Mouse (Mus musculus) NIH3T3 (cell line): Measurements from ENCODE around the gene Ebpl.

Source experiments
- DNase-seq: peaks from one replicate; pipeline ENCODE4 v3.0.0-alpha.2; 2012; ENCODE audit warnings: low read depth

Ebpl gene

DNA sequence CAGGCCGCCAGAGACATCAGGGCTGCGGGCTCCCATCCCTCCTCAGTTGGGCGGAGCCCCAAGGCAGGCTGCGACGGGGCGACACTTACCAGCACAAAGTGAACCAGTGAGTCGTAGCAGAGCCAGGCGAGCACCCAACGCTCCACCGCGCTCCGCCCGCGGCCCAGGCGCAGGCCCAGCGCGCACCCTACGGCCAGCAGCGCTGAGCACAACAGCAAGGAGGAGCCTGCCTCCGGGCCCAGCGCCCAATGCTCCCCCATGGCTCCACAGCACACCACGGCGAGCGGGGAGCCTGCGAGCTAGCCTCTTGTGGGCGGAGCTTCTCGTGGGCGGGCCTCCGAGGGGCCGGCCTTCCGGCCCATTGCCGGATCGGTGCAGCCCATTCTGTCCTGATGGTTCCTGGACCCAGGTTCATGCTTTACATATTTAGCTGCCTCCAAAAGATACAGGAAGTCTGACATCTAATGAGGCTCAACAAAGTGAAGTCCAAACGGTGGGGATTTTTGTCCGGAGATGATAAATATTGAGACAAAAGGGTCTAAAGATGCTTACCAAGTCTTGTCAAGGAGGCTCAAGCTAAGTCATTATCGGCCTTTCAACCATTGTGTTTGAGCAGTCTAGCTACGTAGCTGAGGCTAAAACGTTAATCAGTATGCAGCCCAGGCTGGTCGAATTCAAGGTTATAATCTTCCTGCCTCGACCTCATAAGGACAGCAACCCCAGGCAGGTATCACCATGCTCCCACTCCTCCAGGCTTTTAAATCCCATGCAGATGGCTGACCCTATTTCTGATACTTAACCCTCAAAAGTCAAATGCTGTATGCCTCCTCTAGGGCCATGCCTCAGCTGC lies at the start of gene Ebpl:
Ebpl (minus strand) TSS at position 309 of the 850 bp plus-strand sequence.
- peak; percentile 97 for DNase-seq

DNA sequence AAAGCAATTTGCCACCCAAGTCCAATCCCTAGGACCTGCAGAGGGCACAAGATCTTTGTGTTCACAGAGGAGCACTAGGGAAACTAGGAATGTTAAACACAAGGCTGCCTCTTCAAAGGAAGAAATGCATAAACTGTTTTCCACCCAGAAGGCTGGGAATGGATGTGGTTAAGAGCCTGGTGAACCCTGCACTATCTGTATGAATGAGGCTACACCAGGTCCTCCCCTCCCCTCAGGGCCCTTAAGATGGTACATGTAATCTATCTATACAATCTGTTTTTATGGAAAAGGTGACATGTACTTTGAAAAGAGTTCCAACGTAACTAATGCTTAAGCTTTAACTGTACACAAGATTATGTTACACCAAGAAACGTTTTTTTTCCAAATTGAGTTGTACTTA lies 49.8 kb upstream of the Ebpl start:
- DNase-seq: no peak

DNA sequence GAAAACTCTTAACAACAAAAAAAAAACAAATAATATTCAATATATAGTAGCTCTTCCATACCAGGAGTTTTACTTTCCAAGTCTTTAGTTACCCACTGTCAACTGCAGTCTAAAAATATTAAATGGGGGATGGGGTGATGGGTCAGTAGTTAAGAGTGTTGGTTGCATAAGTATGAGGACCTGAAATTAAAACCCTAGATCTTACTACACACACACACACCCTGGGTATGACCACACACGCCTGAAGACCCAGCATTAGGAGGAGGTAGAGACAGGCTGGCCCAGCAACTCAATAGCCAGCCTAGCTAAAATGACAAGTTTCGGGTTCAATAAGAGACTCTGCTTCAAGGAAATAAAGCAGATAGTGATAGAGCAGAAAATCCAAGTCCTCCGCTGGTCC lies 46.8 kb upstream of the Ebpl start:
- no peak for DNase-seq

DNA sequence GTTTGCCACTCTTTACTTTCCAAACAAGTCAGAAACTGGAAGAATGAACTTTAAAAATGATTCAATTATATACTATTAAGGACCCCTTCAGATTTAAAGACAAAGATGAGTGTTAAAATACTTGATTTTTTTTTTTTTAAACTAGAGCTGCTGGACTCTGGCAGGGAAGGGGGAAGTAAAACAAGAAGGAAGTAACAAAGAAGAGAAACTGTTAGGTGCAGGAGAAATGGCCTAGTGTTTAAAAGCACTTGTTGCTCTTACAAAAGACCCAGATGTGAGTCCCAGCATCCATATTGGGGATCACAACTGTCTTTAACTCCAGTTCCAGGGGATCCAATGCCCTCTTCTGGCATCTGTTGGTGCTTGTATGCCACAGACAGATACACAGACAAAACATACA lies 45.5 kb upstream of the Ebpl start:
- no peak for DNase-seq

DNA sequence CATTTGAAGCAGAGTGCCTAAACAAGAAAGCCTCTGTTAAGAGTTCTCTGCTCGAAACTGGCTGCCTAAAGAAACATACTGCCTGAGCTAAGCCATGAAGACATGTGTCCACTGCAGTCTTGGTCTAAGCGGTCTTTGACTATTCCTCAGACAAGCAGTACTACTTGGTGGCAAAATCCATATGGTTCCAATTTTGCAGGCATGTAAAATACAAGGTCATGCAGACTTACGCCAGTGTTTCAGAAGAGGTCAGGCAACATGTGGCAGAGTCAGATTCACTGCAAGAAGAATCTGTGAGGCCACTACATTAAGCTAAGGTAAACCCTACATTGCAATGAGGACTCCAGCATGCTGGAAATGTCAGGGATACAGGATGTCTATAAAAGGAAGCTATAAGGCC lies 44.7 kb upstream of the Ebpl start:
- peak; percentile 39 for DNase-seq

DNA sequence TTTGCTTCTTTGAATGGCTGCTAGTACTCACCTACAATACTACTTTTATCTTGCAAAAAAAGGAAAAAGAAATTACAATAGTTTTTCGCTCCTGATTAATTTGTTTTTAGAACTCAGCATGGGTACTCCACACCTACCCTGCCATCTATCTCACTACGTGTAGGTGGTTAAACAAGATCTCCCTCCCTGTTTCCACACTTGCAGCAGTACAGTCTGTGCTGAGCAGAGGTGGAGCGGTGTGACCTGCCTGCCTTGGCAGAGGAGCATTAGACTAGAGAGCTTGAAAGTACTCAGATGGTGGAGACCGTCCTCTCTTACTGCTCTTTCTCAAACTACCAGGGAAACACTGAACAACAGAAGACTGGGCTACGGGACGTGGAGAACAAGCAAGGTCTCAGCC lies 34.5 kb upstream of the Ebpl start:
- no peak for DNase-seq

DNA sequence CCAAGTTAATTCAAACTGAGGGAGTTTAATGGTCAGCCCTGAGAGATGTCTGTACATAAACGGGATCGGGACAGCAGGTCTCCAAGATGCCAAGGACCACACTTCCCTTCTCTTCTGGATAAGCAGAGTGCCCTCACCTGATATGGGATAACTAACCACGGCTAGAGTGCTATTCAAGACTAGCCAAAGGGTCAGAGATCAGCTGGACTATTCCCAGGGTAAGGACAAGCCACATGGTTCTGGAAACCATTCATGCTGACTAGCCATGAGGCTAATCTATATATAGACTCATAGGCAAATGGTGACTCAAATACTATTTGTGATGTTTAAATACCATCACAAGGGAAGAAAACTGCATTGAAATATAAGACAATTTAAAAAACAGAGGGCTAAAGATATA lies 30.3 kb upstream of the Ebpl start:
- DNase-seq: no peak

DNA sequence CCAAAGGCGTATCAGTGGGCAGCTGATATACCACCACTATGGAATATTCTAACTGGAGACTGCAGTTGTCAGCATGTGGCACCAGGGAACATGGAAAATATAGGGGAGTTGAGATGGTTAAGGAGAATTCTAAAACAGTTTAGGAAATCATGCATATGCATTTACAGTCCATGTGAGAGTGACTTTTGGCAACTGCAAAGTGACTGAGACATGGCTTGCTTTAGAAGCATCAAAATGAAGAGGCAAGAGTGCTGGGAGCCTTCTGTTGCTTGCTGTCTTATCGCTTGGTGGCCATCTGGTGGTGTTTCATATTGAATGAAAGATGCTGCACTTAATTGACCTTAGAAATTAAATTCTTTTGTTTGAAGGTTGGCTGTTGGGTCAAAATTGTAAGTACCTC lies 7.1 kb upstream of the Ebpl start:
- DNase-seq: no peak

DNA sequence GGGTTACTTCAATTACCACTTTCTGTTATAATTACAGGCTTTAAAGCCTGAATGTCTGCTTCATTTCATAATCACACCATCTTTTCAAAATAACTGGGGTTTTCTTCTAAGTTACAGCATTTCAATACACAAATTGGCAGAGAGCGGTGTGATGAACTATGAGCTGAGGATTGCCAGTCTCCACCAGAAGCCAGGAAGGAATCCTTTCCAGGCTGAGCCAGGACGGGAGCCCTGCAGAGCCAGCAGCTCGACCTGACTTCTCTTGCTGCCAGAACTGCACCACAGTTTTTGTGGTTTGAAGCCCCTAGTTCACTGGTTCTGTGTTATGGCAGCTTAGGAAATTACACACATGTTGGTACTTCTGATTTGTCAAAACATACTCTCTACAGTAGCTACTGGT lies 4.4 kb upstream of the Ebpl start:
- no peak for DNase-seq

DNA sequence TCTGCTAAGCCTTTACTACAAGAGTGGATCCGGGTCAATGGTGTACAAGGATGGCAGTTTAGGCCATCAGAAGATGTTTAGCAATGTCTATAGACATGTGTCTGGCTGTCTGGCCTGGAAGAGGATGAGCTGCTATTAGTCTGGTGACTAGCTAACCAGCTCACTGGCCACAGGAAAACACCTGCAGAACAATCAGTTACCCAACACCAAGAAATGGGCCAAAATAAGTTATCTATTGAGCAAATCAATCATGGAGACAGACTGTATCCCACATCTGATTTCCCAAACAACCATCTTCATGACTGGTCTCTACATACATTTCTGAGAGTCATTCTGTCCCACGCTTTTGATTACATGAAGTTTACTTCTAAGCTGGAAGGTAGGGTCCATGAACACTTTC lies 3.5 kb upstream of the Ebpl start:
- DNase-seq: no peak

DNA sequence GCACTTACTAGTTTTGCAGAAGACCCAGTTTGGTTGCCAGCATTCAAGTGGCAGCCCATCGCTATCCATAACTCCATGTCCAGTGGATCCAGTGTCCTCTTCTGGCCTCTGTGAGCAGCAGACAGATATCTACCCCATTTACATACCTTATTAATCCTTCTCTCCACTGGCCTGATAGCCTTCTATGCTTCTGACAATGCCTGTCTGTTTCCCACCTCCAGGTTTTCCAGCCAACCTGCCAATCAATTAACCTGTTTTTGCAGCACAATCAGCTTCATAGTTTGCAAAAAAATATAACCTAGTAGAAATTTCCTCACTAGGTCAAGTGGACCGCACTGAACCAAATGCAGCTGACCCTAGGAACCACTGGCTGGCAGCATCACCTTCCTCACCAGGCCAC lies 2.0 kb upstream of the Ebpl start:
- no peak for DNase-seq

DNA sequence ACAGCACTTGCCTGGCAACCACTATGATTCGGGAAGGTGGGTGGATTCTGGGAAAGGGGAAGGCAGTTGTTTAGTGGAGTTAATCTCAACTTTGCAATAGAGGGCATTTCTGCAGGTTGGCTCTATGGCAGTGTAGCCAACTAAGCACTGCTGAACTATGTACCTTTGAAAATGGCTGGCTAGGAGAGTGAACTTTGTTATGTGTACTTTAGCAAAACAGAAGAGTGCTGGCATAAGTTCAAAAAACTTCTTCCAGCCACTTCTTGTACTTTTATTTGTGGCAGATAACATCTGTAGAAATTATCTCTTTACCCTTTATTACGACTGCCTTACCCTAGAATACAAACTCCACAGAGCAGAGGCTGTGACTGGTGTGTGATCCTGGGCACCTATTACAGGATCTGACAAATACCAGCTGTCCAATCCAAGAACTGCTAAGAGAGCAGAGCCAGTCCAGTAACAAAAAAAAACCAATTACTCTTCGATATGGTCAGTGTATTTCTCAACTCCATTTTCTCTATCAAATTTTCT lies 807 bp upstream of the Ebpl start:
- DNase-seq: peak; percentile 6

DNA sequence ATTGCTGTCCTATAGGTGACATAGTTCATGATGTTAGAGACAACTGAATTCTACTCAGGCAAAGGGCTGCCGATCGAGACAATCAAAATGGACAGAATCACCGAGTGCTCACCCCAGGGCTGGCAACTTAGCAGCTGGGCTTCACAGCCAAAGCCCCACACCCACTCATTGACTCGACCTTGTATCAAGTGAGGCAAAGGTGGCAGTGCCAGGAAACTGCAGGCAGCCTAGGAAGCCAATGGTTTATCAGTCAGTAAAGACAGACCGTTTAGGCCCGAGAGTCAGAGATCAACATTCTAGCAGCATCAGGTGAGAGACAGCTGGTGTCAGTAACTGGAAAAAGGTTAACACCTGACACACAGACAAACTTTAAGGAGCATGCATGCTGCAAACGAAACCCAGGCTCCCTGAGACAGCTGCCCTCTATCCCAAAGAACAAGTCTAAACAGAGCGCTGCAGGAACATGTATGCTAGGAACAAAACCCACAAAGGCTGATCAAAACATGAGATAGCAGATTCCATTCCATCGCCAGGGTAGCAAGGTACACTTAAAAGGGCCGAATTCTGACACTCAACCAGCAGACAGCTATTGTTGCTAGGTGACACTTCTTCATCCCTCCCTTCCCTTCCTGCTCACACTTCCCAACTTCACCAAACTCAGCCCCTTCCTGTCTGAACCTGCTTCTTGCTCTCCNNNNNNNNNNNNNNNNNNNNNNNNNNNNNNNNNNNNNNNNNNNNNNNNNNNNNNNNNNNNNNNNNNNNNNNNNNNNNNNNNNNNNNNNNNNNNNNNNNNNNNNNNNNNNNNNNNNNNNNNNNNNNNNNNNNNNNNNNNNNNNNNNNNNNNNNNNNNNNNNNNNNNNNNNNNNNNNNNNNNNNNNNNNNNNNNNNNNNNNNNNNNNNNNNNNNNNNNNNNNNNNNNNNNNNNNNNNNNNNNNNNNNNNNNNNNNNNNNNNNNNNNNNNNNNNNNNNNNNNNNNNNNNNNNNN lies 5.7 kb downstream of the Ebpl start:
- DNase-seq: no peak

DNA sequence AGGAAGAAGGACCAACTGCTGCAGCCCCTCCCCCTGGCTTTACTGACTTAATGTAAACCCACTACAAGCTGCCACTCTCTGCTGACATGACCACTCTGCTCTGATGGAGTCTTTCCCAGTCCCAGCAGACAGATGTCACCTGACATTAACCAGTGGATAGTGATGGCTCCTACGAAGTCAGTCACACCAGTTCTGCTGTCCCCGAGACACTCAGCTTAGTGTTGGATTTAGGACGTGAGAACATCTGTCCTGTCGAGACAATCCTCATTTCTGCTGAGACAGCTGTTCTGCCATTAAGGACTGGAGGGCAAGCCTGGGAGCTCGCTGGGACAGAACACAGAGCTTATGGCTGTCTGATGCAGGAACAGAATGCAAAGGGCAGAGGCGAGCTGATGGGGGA lies 9.4 kb downstream of the Ebpl start:
- no peak for DNase-seq

DNA sequence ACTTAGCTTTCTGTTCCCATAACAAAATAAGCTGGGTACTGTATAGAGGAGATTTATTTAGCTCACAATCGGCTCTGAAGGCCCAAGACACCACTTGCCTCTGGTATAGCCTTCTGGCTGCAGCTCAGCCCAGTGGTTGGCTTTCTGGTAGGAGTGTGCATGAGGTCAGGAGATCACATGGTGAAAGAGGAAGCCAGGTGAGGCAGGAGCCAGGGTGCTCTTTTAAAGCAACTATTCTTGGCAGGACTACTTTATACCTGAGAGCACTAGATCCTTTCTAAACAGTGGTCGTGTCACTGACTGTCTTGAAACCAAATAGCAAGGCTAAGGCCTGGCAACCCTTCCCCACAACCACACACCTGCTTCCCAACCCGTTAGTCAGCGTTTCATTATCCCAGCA lies 10.4 kb downstream of the Ebpl start:
- no peak for DNase-seq

DNA sequence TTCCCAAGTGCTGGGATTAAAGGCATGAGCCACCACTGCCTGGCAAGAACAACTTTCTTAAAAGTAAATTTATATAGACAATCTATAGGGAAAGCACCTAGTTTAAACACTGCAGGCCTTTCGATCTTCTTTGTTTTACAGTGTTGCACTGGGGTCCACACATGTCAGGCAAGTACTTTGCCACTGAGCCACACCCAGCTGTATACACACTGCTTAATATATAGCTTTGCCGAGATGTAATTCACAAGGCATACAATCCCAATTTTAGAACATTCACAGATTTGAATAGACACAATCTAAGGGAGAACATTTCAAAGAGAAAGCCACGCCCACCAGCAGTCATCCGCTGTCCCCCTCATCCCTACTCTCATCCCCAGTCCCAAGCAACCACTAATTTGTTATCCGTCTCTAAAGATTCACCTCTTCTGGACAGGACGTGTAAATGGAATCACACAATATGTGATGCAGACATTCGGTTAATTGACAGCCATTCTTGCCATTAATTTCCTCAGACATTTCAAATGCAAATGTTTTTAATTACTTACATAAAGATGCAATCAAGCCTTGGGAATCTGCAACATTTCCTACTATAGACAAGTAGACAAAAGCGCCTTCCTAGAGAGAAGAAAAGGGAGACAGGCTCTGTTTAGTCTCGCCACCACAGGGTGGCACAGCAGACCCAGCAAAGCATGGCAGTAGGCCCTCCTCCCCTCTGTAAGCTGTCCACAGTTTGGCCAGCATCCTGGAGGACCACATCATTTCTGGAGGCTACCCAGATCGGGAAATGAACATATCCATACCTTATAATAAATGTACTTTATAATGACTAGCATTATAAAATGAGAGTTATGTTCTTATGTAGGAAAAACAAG lies 13.2 kb downstream of the Ebpl start:
- DNase-seq: peak; percentile 46

DNA sequence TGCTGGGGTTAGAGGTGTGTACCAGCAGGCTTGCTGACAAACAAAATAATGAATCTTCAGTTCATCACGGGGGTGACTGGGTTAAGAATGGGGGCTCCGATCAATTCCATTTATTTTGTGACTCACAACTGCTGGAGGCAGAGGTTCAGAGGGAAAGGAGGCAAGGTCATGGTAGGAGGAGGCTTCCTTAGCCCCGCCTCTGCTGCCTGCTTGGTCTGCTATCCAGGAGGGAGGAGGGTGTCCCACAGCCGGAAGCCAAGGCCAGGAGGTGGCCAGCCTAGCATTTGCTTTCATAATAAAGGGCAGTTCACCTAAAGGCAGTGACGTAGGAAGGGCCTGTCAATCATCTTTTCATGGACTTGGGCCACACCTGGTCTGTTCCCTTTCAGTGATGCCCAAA lies 15.6 kb downstream of the Ebpl start:
- no peak for DNase-seq

DNA sequence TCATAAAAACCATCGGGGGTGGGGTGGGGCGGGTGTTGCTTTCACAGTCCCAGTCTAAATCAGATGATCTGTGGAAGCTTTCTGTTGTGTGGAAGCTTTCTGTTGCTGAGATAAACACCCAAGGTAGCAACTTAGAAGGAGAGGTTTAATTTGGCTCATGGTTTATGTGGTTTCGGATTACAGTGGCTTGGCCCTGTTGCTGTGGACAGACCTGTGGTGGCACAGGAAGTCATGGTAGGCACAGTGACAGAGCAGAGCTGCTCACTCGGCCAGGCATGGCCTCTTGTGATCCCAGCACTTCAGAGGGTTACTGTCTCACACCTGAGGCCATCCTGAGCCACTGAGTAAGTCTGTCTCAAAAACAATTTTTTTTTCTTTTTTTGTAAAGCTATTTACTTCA lies 20.9 kb downstream of the Ebpl start:
- DNase-seq: no peak

DNA sequence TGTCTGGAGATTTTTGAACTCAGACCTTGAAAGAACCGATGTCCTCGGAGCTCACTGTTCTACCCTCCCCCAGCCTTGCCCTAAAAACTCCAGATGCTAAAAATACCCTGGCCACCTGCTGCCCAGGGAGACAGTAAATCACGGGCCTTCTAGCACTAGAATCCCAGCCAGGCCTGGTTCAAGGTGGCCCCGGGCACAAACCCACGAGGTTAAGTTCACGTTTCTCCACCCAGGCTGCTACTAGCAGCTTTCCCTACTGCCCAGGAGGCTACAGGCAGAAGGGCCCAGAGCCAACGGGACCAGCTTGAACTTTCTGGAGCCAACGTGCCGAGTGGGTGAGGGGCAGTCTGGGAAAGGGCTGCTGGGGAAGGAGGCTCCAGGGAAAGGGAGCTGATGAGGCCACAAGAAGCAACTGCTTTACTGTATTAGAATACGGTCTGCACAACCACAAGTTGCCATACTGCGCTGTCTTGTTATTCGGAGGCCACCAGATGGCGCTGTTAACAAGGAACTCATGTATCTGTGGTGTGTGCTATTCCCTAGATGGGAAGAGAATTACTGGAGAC lies 29.2 kb downstream of the Ebpl start:
- DNase-seq: peak; percentile 92

DNA sequence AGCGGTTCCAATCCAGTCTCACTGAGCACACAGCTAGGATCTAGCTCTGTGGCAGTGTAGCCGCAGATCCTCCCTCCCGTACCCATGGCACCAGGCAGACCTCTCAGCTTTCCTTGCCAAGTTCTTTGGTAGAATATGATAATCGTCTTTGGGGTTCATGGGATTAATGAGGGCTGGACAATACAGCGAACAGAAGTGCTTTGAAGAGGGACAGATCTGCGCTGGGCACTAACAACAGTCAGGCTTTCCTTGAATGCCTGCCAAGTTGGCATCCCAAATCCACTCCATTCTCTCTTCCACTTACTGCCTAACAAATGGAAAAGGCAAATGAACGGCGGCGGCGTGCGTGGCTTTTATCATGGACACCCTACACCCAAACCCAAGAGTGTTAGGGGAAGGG lies 29.6 kb downstream of the Ebpl start:
- DNase-seq: no peak

DNA sequence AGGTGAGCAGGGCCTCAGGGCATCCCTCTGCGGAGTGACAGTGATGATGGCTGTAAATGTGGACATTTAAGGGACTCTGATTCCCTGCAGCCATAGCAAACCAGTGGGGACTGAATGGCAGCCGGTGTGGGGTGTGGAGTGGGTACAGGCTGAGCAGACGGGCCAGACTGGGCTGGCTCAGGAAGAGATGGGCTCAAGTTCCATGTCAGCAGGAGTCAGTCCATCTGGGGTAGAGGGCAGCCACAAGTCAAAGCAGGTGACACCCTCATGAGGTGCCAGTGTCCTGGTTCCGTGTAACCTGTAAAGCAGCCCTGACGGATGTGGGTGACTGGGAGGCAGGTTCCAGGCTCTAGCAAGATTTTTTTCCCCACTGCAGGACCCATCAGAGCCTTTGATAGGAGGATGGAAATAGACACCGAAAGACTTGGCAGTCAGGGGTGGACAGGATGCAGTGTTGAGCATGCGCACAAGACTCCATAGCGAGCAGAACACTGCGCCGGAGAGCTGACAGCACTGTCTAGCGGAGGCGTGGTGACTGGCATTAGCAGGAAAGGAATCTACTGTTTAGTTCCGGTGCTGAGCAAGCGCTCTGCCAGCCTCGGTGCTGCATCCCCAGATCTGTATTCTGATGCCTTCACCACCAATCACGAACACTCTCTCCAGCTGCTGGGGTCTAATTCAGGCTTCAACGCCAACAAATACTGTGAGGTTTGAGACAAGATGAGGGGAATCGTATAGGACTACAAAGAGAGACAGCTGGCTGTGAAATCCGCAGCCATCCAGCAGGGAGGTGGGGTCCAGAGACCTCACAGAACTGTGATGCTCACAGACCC lies 32.4 kb downstream of the Ebpl start:
- no peak for DNase-seq
